Mouse (Mus musculus) megakaryocyte, embryonic 14.5 days (primary cell): ENCODE data around the gene Arhgap20. TPM values are rescaled to one million over a fixed set of nuclear protein-coding genes. Genes with fewer than 3 reads are reported as not detected.
A peak's percentile ranks its signal among the peaks of the same experiment; 100 is the strongest.

Source experiments
- H3K27me3 ChIP-seq: replicated peaks from 2 replicates; pipeline ENCODE3; 2012; ENCODE audit warnings: inconsistent platforms
- H3K36me3 ChIP-seq: replicated peaks from 2 replicates; pipeline ENCODE3; 2012; ENCODE audit warnings: low read length, inconsistent platforms, mixed read lengths
- H3K4me1 ChIP-seq: 2 replicates; pipeline ENCODE4 v1.6.1; 2012; ENCODE audit warnings: inconsistent platforms
- H3K4me3 ChIP-seq: replicated peaks from 2 replicates; pipeline ENCODE3; 2012; ENCODE audit warnings: moderate library complexity, mild to moderate bottlenecking, inconsistent platforms
- H3K9me3 ChIP-seq: 2 replicates; pipeline ENCODE4 v1.6.1; 2012; ENCODE audit warnings: inconsistent platforms
- FLI1 ChIP-seq: IDR thresholded peaks from 2 replicates; pipeline ENCODE4 v1.6.1; 2012; ENCODE audit warnings: low read length, inconsistent platforms, mixed read lengths
- GATA1 ChIP-seq: IDR thresholded peaks from 3 replicates; pipeline ENCODE4 v1.6.1; 2012; ENCODE audit warnings: mixed read lengths, low read length, inconsistent platforms, borderline replicate concordance
- polyA plus RNA-seq: library from polyadenylated mRNA; stranded (reverse); fragments of >175 nt; gene quantifications from 2 replicates; pipeline ENCODE4 v1.2.3, GENCODE M21; 2012; ENCODE audit warnings: low replicate concordance; ENCODE audit not compliant: insufficient read depth

Arhgap20 gene
- polyA plus RNA-seq, 1 experiment = not detected

GRCm38 (mm10) chr9:51764041-51764875 lies 879 bp upstream of the Arhgap20 start:
- Histone ChIP-seq H3K9me3 (no peaks in the 10 kb centered on the region), H3K4me3 (peak overlapping the region; percentile 94), H3K27me3 (peaks cover 75% of the 10 kb centered on the region), H3K4me1 (peaks cover 28% of the 10 kb centered on the region), H3K36me3 (no peaks in the 10 kb centered on the region)
- no peak for TF ChIP-seq FLI1
- TF ChIP-seq GATA1 = no peak

- H3K27me3 ChIP-seq = peaks cover 74% of the 10 kb centered on the region
Measured at GRCm38 (mm10) chr9:51765417-51766174, 459 bp downstream of the Arhgap20 start.

GRCm38 (mm10) chr9:51766175-51767062 lies 1.3 kb downstream of the Arhgap20 start:
- Histone ChIP-seq H3K9me3 (no peaks in the 10 kb centered on the region), H3K36me3 (no peaks in the 10 kb centered on the region), H3K27me3 (peaks cover 70% of the 10 kb centered on the region), H3K4me3 (peak overlapping the region; percentile 94), H3K4me1 (peaks cover 28% of the 10 kb centered on the region)
- TF ChIP-seq GATA1 (no peak), FLI1 (no peak)

More at GRCm38 (mm10) chr9:51765417-51766174, 459 bp downstream of the Arhgap20 start:
- H3K4me1 ChIP-seq = peaks cover 28% of the 10 kb centered on the region
- H3K9me3 ChIP-seq = no peaks in the 10 kb centered on the region
- no peak for TF ChIP-seq GATA1
- H3K36me3 ChIP-seq = no peaks in the 10 kb centered on the region
- H3K4me3 ChIP-seq = peak overlapping the region; percentile 94

- no peak for TF ChIP-seq GATA1
- TF ChIP-seq FLI1 = no peak
- no peaks in the 10 kb centered on the region for H3K9me3 ChIP-seq
Measured at GRCm38 (mm10) chr9:51774201-51774600, 9.1 kb downstream of the Arhgap20 start.

GRCm38 (mm10) chr9:51776459-51776858 lies 11.3 kb downstream of the Arhgap20 start:
- Histone ChIP-seq H3K27me3 (peaks cover 7% of the 10 kb centered on the region), H3K36me3 (no peaks in the 10 kb centered on the region), H3K4me3 (no peak overlapping the region), H3K4me1 (no peaks in the 10 kb centered on the region), H3K9me3 (no peaks in the 10 kb centered on the region)
- no peak for TF ChIP-seq FLI1

More at GRCm38 (mm10) chr9:51774201-51774600, 9.1 kb downstream of the Arhgap20 start:
- Histone ChIP-seq H3K36me3 (no peaks in the 10 kb centered on the region), H3K4me3 (no peak overlapping the region), H3K4me1 (no peaks in the 10 kb centered on the region), H3K27me3 (peaks cover 7% of the 10 kb centered on the region)

- Histone ChIP-seq H3K4me3 (no peak overlapping the region), H3K4me1 (no peaks in the 10 kb centered on the region), H3K27me3 (peaks cover 4% of the 10 kb centered on the region), H3K36me3 (no peaks in the 10 kb centered on the region), H3K9me3 (no peaks in the 10 kb centered on the region)
- TF ChIP-seq GATA1 = no peak
- no peak for TF ChIP-seq FLI1
Measured at GRCm38 (mm10) chr9:51777180-51777579, 12.0 kb downstream of the Arhgap20 start.

GRCm38 (mm10) chr9:51779232-51779631 lies 14.1 kb downstream of the Arhgap20 start:
- no peak for TF ChIP-seq FLI1
- no peak for TF ChIP-seq GATA1
- no peak overlapping the region for H3K4me3 ChIP-seq
- no peaks in the 10 kb centered on the region for H3K9me3 ChIP-seq
- no peaks in the 10 kb centered on the region for H3K36me3 ChIP-seq
- peaks cover 2% of the 10 kb centered on the region for H3K27me3 ChIP-seq
- H3K4me1 ChIP-seq = no peaks in the 10 kb centered on the region

- no peak overlapping the region for H3K4me3 ChIP-seq
- no peaks in the 10 kb centered on the region for H3K36me3 ChIP-seq
- H3K4me1 ChIP-seq = no peaks in the 10 kb centered on the region
- TF ChIP-seq GATA1 (no peak), FLI1 (no peak)
- no peaks in the 10 kb centered on the region for H3K9me3 ChIP-seq
- no peaks in the 10 kb centered on the region for H3K27me3 ChIP-seq
Measured at GRCm38 (mm10) chr9:51781092-51781491, 16.0 kb downstream of the Arhgap20 start.

- no peak overlapping the region for H3K4me3 ChIP-seq
- no peaks in the 10 kb centered on the region for H3K36me3 ChIP-seq
- no peaks in the 10 kb centered on the region for H3K27me3 ChIP-seq
- no peaks in the 10 kb centered on the region for H3K9me3 ChIP-seq
- TF ChIP-seq FLI1 (no peak), GATA1 (no peak)
- no peaks in the 10 kb centered on the region for H3K4me1 ChIP-seq
Measured at GRCm38 (mm10) chr9:51787380-51787779, 22.2 kb downstream of the Arhgap20 start.
